Mouse (Mus musculus): ENCODE data around the gene Pard3. TPM values are rescaled to one million over a fixed set of nuclear protein-coding genes. Genes with fewer than 3 reads are reported as not detected.

The Pard3 gene
- total RNA-seq, 2 experiments from 2014 or later, result 25.8 to 27.3 TPM

GRCm38 (mm10) chr8:127173483-127173882 is 109.8 kb downstream of the Pard3 start:
- intact Hi-C loops (cut with DNase I), result no loop called here
- DNase-seq, result no peak

GRCm38 (mm10) chr8:127174411-127174810 is 110.7 kb downstream of the Pard3 start:
- no peak for DNase-seq
- intact Hi-C loops (cut with DNase I), result no loop called here

DNA sequence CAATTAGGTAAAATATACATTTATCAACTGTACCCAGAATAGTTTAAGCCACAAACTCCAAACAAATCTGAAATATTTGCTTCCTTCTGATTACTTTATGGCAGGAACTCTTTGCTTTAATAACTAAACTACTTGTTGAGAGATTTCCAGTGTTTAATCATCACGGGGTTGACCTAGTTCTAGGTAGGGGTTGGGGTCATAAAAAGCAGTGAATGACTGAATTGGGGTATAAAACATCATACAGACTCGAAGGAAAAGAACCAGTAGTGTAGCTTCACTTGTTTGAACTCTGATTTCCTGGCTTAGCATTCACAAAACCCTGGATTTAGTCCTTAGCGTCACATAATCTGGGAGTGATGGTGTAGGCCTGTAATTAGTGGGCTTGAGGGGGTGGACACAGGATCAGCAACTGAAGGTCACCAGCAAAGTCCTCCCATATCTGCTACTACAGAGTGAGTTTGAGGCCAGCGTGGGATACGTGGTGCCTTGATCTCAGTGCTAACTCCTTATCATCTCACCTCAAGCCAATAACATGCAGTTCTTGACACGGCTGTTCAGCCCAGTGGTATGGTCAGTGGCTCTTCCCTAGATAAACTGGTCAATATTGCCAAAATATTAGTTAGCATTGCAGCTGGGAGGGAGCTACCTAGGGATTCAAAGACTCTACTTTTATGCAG is 111.6 kb downstream of the Pard3 start:
- no peak for DNase-seq
- intact Hi-C loops (cut with DNase I), result loop anchor here (5.0 kb wide), 2 partner anchors 38 to 113 kb away; partner anchors contain the start of gene Pard3

GRCm38 (mm10) chr8:127178634-127179033 is 114.9 kb downstream of the Pard3 start:
- intact Hi-C loops (cut with DNase I), result loop anchor here (5.0 kb wide), 2 partner anchors 41 to 116 kb away; partner anchors contain the start of gene Pard3
- DNase-seq, result no peak

DNA sequence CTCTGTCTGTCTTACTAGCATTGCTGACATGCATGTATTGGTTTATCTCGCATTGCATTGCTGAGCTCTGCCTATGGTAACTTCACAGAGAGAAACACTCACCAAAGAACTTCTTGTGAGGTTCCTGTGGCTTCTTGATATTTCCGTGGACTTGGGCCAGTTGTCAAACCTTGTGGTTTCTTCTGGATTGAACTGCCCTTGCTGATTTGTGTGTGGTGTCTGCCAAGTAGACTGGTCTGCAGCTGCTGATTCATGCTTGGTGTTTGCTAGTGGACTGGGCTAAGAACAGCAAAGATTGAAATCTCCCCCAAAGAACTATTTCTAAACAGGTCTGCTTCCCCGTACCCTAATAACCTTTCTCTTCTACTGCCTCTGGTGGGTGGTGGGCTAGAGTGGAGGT is 117.6 kb downstream of the Pard3 start:
- intact Hi-C loops (cut with DNase I), result no loop called here
- no peak for DNase-seq

GRCm38 (mm10) chr8:127182065-127182464 is 118.4 kb downstream of the Pard3 start:
- no peak for DNase-seq
- intact Hi-C loops (cut with DNase I), result no loop called here

GRCm38 (mm10) chr8:127183533-127183932 is 119.8 kb downstream of the Pard3 start:
- intact Hi-C loops (cut with DNase I), result no loop called here
- no peak for DNase-seq

- no peak for DNase-seq
- intact Hi-C loops (cut with DNase I), result no loop called here
Observed at GRCm38 (mm10) chr8:127184025-127184424, 120.3 kb downstream of the Pard3 start.

DNA sequence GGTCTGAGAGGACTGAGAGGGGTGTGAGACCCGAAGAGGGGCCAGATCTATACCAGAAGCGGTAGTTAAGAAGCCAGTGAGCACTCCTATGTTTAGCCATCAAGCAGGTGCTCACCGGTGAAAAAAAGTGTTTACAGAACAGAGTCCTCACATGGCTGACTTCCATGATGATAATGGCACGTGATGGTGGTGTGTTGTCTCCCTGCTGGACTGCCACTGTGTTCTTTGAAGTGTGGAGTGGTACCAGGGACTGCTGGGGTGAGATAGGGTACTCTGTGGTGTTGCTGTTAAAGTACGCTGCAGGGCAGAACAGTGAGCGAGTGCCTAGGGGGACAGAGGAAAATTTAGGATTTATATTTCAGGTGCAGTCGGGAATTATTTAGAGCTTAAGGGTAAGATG is 122.2 kb downstream of the Pard3 start:
- intact Hi-C loops (cut with DNase I), result no loop called here
- no peak for DNase-seq

DNA sequence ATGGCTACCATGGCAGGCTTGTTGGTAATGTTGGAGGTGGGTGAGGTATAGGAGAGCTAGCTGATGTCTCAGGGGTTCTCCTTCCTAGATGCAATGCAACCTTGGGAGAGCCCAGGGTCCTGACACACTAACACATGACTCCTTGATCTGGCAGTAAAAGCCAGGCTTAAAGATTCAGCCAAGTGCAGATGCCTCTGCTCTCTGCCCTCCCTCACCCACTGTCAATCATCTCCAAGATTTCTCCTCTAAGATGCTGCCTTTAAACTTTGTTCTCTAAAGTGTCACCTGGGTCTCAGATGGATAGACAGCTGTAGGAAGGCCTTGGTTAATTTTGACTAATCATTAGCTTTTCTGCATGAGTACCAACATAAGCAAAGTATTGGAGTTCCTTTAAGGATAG is 125.0 kb downstream of the Pard3 start:
- intact Hi-C loops (cut with DNase I), result no loop called here
- DNase-seq, result no peak

GRCm38 (mm10) chr8:127190350-127190749 is 126.7 kb downstream of the Pard3 start:
- intact Hi-C loops (cut with DNase I), result loop anchor here (2.0 to 5.0 kb wide), 3 partner anchors 398 to 1302 kb away; no protein-coding TSS in a partner anchor
- DNase-seq, result peak in 1 of 2 experiments; percentile 42

DNA sequence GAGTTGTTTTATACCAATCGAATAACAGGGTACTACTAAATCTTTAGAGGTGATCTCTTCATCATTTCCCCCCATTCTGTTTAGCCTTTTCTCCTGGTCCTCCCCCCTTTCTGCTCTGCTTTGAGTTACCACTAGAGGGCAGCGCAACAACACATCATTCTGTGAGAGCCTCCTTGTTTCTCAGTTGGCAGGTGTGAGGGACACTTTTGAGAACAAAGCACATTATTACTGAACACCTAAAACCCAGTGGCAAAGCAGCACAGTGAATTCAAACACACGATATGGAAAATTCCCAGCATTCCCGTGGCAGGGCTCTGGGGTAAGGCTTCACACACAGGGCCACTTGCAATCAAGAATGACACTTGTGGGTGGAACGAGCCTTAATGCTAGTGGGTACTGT is 127.7 kb downstream of the Pard3 start:
- intact Hi-C loops (cut with DNase I), result loop anchor here (2.0 to 5.0 kb wide), 3 partner anchors 397 to 1301 kb away; no protein-coding TSS in a partner anchor
- peak in 1 of 2 experiments; percentile 34 for DNase-seq

GRCm38 (mm10) chr8:127191824-127192223 is 128.1 kb downstream of the Pard3 start:
- intact Hi-C loops (cut with DNase I), result loop anchor here (2.0 to 5.0 kb wide), 3 partner anchors 397 to 1301 kb away; no protein-coding TSS in a partner anchor
- DNase-seq, result no peak

DNA sequence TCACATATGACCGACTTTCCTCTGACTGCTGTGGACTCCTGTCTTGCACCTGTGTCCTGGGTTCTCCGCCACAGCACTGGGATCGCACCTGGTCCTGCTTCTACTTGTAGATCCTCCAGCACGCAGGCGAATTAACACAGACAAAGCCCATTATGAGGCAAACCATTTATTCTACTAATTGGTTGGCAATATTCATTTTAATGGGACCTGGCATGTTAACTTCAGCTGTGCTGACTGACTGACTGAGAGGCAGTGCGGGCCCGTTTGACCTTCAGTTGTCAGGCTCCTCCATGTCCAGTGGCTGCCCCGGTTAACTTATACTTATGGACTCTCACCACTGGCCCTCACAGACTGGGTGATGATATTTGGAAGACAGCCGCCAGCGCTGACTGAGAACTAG is 128.6 kb downstream of the Pard3 start:
- intact Hi-C loops (cut with DNase I), result loop anchor here (5.0 kb wide), 1 partner anchor 1170 kb away; no protein-coding TSS in a partner anchor
- DNase-seq, result no peak

DNA sequence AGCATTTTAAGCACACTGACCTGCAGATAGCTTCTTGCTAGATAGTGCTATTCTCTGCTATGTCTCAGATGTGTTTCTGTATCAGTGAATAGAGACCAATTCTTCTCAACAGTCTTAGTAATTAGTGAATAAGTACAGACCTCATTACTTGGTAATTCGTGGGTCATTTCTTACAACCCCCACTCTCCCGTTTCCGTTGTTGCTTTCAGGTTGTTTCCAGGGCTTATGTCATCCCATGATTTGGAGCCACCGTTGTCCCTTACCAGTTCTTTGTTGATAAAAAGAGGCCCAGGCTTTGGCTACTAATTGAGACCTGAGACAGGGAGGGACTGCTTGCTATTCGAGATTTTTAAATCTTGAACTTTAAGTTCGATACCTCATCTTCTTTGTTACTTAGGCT is 129.7 kb downstream of the Pard3 start:
- DNase-seq, result no peak
- intact Hi-C loops (cut with DNase I), result loop anchor here (5.0 kb wide), 1 partner anchor 1169 kb away; no protein-coding TSS in a partner anchor

GRCm38 (mm10) chr8:127194786-127195407 is 131.2 kb downstream of the Pard3 start:
- intact Hi-C loops (cut with DNase I), result loop anchor here (5.0 kb wide), 1 partner anchor 1167 kb away; no protein-coding TSS in a partner anchor

DNA sequence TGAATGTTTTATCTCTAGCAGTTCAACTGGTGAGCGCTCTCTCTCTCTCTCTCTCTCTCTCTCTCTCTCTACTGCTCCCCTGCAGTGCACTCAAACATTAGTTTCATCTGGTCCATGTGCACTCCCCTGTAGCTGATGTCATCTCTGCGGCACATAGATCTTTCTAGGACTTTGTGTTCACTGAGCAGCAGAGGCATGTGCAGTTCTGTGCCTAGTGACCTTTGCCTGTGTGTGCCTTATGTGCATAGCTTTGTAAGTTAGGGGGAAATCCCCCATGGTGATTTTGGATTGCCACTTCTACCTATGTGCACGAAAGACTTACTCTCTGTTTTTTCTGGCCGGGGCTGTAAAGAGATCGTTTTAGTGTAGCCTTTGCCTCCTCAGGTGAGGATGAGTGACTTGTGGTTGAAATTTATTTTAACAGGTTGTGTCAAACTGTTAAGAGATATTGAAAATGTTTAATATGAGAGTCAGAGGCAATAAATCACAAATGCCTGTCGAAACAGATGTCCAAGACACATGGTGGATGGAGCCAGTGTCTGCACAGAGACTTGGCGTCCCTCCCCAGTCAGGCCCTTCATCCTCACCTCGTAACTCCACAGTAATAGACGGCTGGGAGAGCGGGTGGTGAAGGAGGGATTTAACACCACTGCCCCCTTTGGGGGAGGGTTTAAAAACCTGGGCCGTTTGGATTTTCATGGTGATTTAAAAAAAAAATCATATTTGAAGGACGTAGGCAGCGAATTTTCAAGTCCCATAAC is 133.0 kb downstream of the Pard3 start:
- DNase-seq, result no peak
- intact Hi-C loops (cut with DNase I), result no loop called here

More at GRCm38 (mm10) chr8:127194786-127195407, 131.2 kb downstream of the Pard3 start:
- DNase-seq, result no peak

- intact Hi-C loops (cut with DNase I), result no loop called here
- DNase-seq, result no peak
Observed at GRCm38 (mm10) chr8:127207455-127207854, 143.8 kb downstream of the Pard3 start.

- no peak for DNase-seq
- intact Hi-C loops (cut with DNase I), result no loop called here
Observed at GRCm38 (mm10) chr8:127210621-127211020, 146.9 kb downstream of the Pard3 start.

GRCm38 (mm10) chr8:127214338-127214737 is 150.6 kb downstream of the Pard3 start:
- intact Hi-C loops (cut with DNase I), result no loop called here
- DNase-seq, result no peak

All from gastrocnemius, postnatal 36 days (tissue).